Mouse (Mus musculus): Measurements from ENCODE around the gene Igsf11.

The Igsf11 gene

GRCm38 (mm10) chr16:38892371-38892770 lies at the start of gene Igsf11:
TSS of gene Igsf11 (plus strand) at chr16:38892671.
- no peak for DNase-seq

GRCm38 (mm10) chr16:38858120-38858749 lies 34.2 kb upstream of the Igsf11 start:
- DNase-seq: peak in 1 of 2 experiments; percentile 4

GRCm38 (mm10) chr16:38860548-38860947 lies 31.9 kb upstream of the Igsf11 start:
- no peak for DNase-seq

GRCm38 (mm10) chr16:38864358-38864757 lies 28.1 kb upstream of the Igsf11 start:
- DNase-seq: no peak

- DNase-seq: no peak
Observed at GRCm38 (mm10) chr16:38873231-38873630, 19.2 kb upstream of the Igsf11 start.

GRCm38 (mm10) chr16:38874481-38874880 lies 18.0 kb upstream of the Igsf11 start:
- no peak for DNase-seq

- peak; percentile 80 to 85 for DNase-seq
Observed at GRCm38 (mm10) chr16:38898816-38899425, 6.5 kb downstream of the Igsf11 start.

- no peak for DNase-seq
Observed at GRCm38 (mm10) chr16:38900024-38900423, 7.6 kb downstream of the Igsf11 start.

GRCm38 (mm10) chr16:38902111-38902778 lies 9.8 kb downstream of the Igsf11 start:
- peak; percentile 87 to 93 for DNase-seq

GRCm38 (mm10) chr16:38903020-38903419 lies 10.5 kb downstream of the Igsf11 start:
- no peak for DNase-seq

- no peak for DNase-seq
Observed at GRCm38 (mm10) chr16:38904202-38904601, 11.7 kb downstream of the Igsf11 start.

- no peak for DNase-seq
Observed at GRCm38 (mm10) chr16:38905911-38906310, 13.4 kb downstream of the Igsf11 start.

- no peak for DNase-seq
Observed at GRCm38 (mm10) chr16:38908304-38908703, 15.8 kb downstream of the Igsf11 start.

GRCm38 (mm10) chr16:38909506-38909905 lies 17.0 kb downstream of the Igsf11 start:
- peak in 1 of 2 experiments; percentile 39 for DNase-seq

- DNase-seq: no peak
Observed at GRCm38 (mm10) chr16:38910088-38910487, 17.6 kb downstream of the Igsf11 start.

GRCm38 (mm10) chr16:38915451-38915850 lies 23.0 kb downstream of the Igsf11 start:
- DNase-seq: no peak

GRCm38 (mm10) chr16:38916053-38916786 lies 23.7 kb downstream of the Igsf11 start:
- no peak for DNase-seq

- no peak for DNase-seq
Observed at GRCm38 (mm10) chr16:38916885-38917284, 24.4 kb downstream of the Igsf11 start.

- DNase-seq: no peak
Observed at GRCm38 (mm10) chr16:38918121-38918520, 25.6 kb downstream of the Igsf11 start.

GRCm38 (mm10) chr16:38920488-38920887 lies 28.0 kb downstream of the Igsf11 start:
- DNase-seq: no peak

GRCm38 (mm10) chr16:38924940-38925339 lies 32.5 kb downstream of the Igsf11 start:
- no peak for DNase-seq

- no peak for DNase-seq
Observed at GRCm38 (mm10) chr16:38928760-38929159, 36.3 kb downstream of the Igsf11 start.

GRCm38 (mm10) chr16:38931519-38931918 lies 39.0 kb downstream of the Igsf11 start:
- no peak for DNase-seq
